Mouse (Mus musculus) small intestine, adult 2 months (tissue): ENCODE data around the gene Mllt10.

Source experiments
- CTCF ChIP-seq: fragments of 200-500 bp; IDR thresholded peaks from 2 replicates; pipeline ENCODE4 v1.5.1; 2012; ENCODE audit warnings: low read depth, mild to moderate bottlenecking, control low read depth, inconsistent platforms, low read length, moderate library complexity, mixed read lengths; ENCODE audit not compliant: insufficient replicate concordance, insufficient read length; ENCODE audit errors: extremely low read depth
- POLR2A ChIP-seq: fragments of 200-500 bp; IDR thresholded peaks from 2 replicates; pipeline ENCODE4 v1.6.1; 2012; ENCODE audit warnings: low read depth, mild to moderate bottlenecking, control low read depth, inconsistent platforms, low read length, moderate library complexity

DNA sequence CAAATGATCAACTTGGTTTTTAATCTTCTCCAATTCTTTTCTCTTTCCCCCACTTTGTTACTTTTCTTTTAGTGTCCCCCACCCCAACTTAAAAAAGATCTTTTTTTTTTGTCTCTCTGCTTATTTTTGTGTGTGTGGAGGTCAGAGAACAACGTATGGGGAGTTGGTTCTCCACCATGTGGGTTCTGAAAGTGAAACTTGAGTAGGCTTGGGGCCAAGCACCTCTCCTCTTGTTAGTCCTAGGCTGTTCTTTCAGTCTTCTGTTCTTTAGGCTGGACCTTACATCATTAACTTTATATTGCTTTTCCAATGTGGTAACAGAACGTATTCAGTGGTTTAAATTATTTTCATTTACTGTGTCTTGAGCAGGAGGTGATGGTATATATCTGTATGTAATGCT is 40.8 kb downstream of the Mllt10 start:
- TF ChIP-seq CTCF (no peak), POLR2A (no peak)
